8 mouse cellular contexts compared by ENCODE assay signal in the genomic region with DNA sequence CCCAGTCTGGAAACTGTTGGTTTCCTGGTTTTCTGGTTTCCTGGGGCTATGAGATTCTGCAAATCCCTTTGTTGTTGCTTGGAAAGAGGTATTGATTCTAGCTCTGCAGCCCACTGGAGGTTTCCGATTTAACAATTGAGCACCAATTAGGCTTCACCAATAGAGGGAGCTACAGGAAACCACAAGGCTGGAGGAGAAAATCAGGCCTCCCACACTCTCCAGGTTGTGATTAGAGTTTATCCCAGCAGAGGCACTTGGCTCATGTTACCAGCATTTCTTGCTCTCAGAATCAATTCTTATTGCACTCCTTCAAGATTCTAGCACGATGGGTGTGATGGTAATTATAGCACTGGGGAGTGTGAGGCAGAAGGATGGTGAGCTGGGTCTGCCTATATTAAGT. TPM values are rescaled to one million over a fixed set of nuclear protein-coding genes. Genes with fewer than 3 reads are reported as not detected.
A peak's percentile ranks its signal among the peaks of the same experiment; 100 is the strongest.
DNase-seq lines count a peak whose midpoint lies in the region; ATAC-seq and TF ChIP-seq lines count a peak whose summit lies in the region.

No protein-coding gene starts in this region.

- ATAC-seq in embryonic facial prominence, embryonic 11.5 days (replicated peaks; ENCODE audit: insufficient number of reproducible peaks, low FRiP score, low TSS enrichment, low read depth): no peak
- no peak for ATAC-seq in lung, embryonic 14.5 days (ENCODE audit: insufficient read depth)
- ATAC-seq in forebrain, embryonic 16.5 days: no peak

- peak; percentile 58 for DNase-seq in embryonic facial prominence, embryonic 11.5 days (ENCODE audit: low spot score)
- no peak for DNase-seq in embryonic facial prominence, embryonic 10.5 days (ENCODE audit: low spot score)
- DNase-seq in lung, embryonic 14.5 days: peak; percentile 53
- DNase-seq in lung, adult 18-20 months: no peak
- DNase-seq in embryo, embryonic 10 days (ENCODE audit: low spot score): peak; percentile 53
- DNase-seq in retina, embryonic 14.5 days (ENCODE audit: low spot score): peak; percentile 70
- DNase-seq in cerebellum, postnatal 36 days: no peak

- H3K4me3 ChIP-seq in embryonic facial prominence, embryonic 11.5 days (ENCODE audit: low read depth, low read length): no peak overlapping the region
- H3K4me3 ChIP-seq in embryonic facial prominence, embryonic 10.5 days: no peak overlapping the region
- H3K4me3 ChIP-seq in lung, embryonic 14.5 days (ENCODE audit: low read depth, low read length): no peak overlapping the region
- no peak overlapping the region for H3K4me3 ChIP-seq in forebrain, embryonic 16.5 days (replicated peaks; ENCODE audit: low read length)

- peak; percentile 52 for TF ChIP-seq CTCF in lung, embryonic 14.5 days (IDR thresholded peaks at IDR 0.05; ENCODE audit: low read depth)

- no peaks in the 10 kb centered on the region for H3K36me3 ChIP-seq in embryonic facial prominence, embryonic 11.5 days (replicated peaks; ENCODE audit: control insufficient read depth, insufficient read depth, low read depth, low read length)
- H3K36me3 ChIP-seq in embryonic facial prominence, embryonic 10.5 days (replicated peaks): no peaks in the 10 kb centered on the region
- no peaks in the 10 kb centered on the region for H3K36me3 ChIP-seq in lung, embryonic 14.5 days (ENCODE audit: insufficient read depth)
- H3K36me3 ChIP-seq in forebrain, embryonic 16.5 days (ENCODE audit: control insufficient read depth, insufficient read depth): no peaks in the 10 kb centered on the region

- H3K4me2 ChIP-seq in embryonic facial prominence, embryonic 11.5 days (ENCODE audit: low read depth, low read length): no peak overlapping the region
- H3K4me2 ChIP-seq in lung, embryonic 14.5 days: no peak overlapping the region
- no peak overlapping the region for H3K4me2 ChIP-seq in forebrain, embryonic 16.5 days (ENCODE audit: low read length)

- no peaks in the 10 kb centered on the region for H3K4me1 ChIP-seq in embryonic facial prominence, embryonic 11.5 days (ENCODE audit: control insufficient read depth, insufficient read depth, low read length)
- no peaks in the 10 kb centered on the region for H3K4me1 ChIP-seq in embryonic facial prominence, embryonic 10.5 days
- no peaks in the 10 kb centered on the region for H3K4me1 ChIP-seq in lung, embryonic 14.5 days (ENCODE audit: insufficient read depth)
- no peaks in the 10 kb centered on the region for H3K4me1 ChIP-seq in forebrain, embryonic 16.5 days (replicated peaks; ENCODE audit: control insufficient read depth, insufficient read depth, low read length)

- H3K9ac ChIP-seq in embryonic facial prominence, embryonic 11.5 days (replicated peaks; ENCODE audit: low read length): no peak overlapping the region
- no peak overlapping the region for H3K9ac ChIP-seq in lung, embryonic 14.5 days
- no peak overlapping the region for H3K9ac ChIP-seq in forebrain, embryonic 16.5 days (replicated peaks; ENCODE audit: low read depth, low read length)

- 18% methylated on average over 2 of the region's 2 CpGs for WGBS in embryonic facial prominence, embryonic 11.5 days
- WGBS in embryonic facial prominence, embryonic 10.5 days: 21% methylated on average over 2 of the region's 2 CpGs
- 19% methylated on average over 2 of the region's 2 CpGs for WGBS in lung, embryonic 14.5 days
- 12% methylated on average over 2 of the region's 2 CpGs for WGBS in forebrain, embryonic 16.5 days

- H3K27me3 ChIP-seq in embryonic facial prominence, embryonic 11.5 days (ENCODE audit: control insufficient read depth, insufficient read depth, low read length): no peaks in the 10 kb centered on the region
- H3K27me3 ChIP-seq in embryonic facial prominence, embryonic 10.5 days (replicated peaks; ENCODE audit: low read depth, poor library complexity, severe bottlenecking): no peaks in the 10 kb centered on the region
- H3K27me3 ChIP-seq in lung, embryonic 14.5 days (ENCODE audit: insufficient read depth, low read length): no peaks in the 10 kb centered on the region
- H3K27me3 ChIP-seq in forebrain, embryonic 16.5 days (replicated peaks; ENCODE audit: control insufficient read depth, insufficient read depth, low read length): no peaks in the 10 kb centered on the region

- H3K9me3 ChIP-seq in embryonic facial prominence, embryonic 11.5 days (replicated peaks; ENCODE audit: control insufficient read depth, low read length): no peaks in the 10 kb centered on the region
- H3K9me3 ChIP-seq in embryonic facial prominence, embryonic 10.5 days: no peaks in the 10 kb centered on the region
- no peaks in the 10 kb centered on the region for H3K9me3 ChIP-seq in lung, embryonic 14.5 days (ENCODE audit: low read depth, low read length)
- H3K9me3 ChIP-seq in forebrain, embryonic 16.5 days (ENCODE audit: control insufficient read depth, low read length): no peaks in the 10 kb centered on the region

- H3K27ac ChIP-seq in embryonic facial prominence, embryonic 11.5 days (replicated peaks; ENCODE audit: low read depth, low read length): no peak overlapping the region
- H3K27ac ChIP-seq in embryonic facial prominence, embryonic 10.5 days (replicated peaks): no peak overlapping the region
- H3K27ac ChIP-seq in lung, embryonic 14.5 days (ENCODE audit: low read depth): no peak overlapping the region
- no peak overlapping the region for H3K27ac ChIP-seq in forebrain, embryonic 16.5 days (ENCODE audit: low read length)

RNA-seq across cellular contexts. Expression of a gene that starts 13.9 kb away (rescaled TPM):
- polyA plus RNA-seq in embryonic facial prominence, embryonic 11.5 days (2014; fragmentation: Nextera tagmentation; extraction: Ambion mirVana): not detected in 2 replicates
- polyA plus RNA-seq in embryonic facial prominence, embryonic 10.5 days (2016; fragmentation: Nextera tagmentation; extraction: Ambion mirVana): not detected in 2 replicates
- polyA plus RNA-seq in lung, embryonic 14.5 days (2014; fragmentation: Nextera tagmentation; extraction: Ambion mirVana): 0.16 and 0.25 TPM in 2 replicates
- not detected in 2 replicates for polyA plus RNA-seq in forebrain, embryonic 16.5 days (2015; fragmentation: Nextera tagmentation; extraction: Ambion mirVana)

RNA-seq across cellular contexts. Expression of a gene that starts 22.2 kb away (rescaled TPM):
- 88.2 and 95.1 TPM in 2 replicates for polyA plus RNA-seq in embryonic facial prominence, embryonic 11.5 days (2014; fragmentation: Nextera tagmentation; extraction: Ambion mirVana)
- polyA plus RNA-seq in embryonic facial prominence, embryonic 10.5 days (2016; fragmentation: Nextera tagmentation; extraction: Ambion mirVana): 142 and 150 TPM in 2 replicates
- 79.8 and 99.6 TPM in 2 replicates for polyA plus RNA-seq in lung, embryonic 14.5 days (2014; fragmentation: Nextera tagmentation; extraction: Ambion mirVana)
- 135 and 140 TPM in 2 replicates for polyA plus RNA-seq in forebrain, embryonic 16.5 days (2015; fragmentation: Nextera tagmentation; extraction: Ambion mirVana)

RNA-seq across cellular contexts. Expression of a gene that starts 37.0 kb away (rescaled TPM):
- polyA plus RNA-seq in embryonic facial prominence, embryonic 11.5 days (2014; fragmentation: Nextera tagmentation; extraction: Ambion mirVana): 3.7 and 4.4 TPM in 2 replicates
- 2.2 and 3.2 TPM in 2 replicates for polyA plus RNA-seq in embryonic facial prominence, embryonic 10.5 days (2016; fragmentation: Nextera tagmentation; extraction: Ambion mirVana)
- polyA plus RNA-seq in lung, embryonic 14.5 days (2014; fragmentation: Nextera tagmentation; extraction: Ambion mirVana): 2.3 and 2.6 TPM in 2 replicates
- 15.8 and 29.0 TPM in 2 replicates for polyA plus RNA-seq in forebrain, embryonic 16.5 days (2015; fragmentation: Nextera tagmentation; extraction: Ambion mirVana)

Comparison
In these comparisons a context has a peak if more than half of its experiments do, and no peak if none do; other contexts are left out.
1. DNase-seq: peak in embryonic facial prominence, embryonic 11.5 days (single experiment), lung, embryonic 14.5 days (single experiment), embryo, embryonic 10 days (single experiment) and retina, embryonic 14.5 days (single experiment); none in embryonic facial prominence, embryonic 10.5 days (single experiment), lung, adult 18-20 months (0 of 2) and cerebellum, postnatal 36 days (0 of 2).